Mouse (Mus musculus): ENCODE data around the gene Fpr-rs7.

Fpr-rs7 gene

GRCm38 (mm10) chr17:20114126-20114525, at the start of gene Fpr-rs7:
Gene Fpr-rs7 (minus strand): TSS chr17:20114226.
- no peak for DNase-seq (ENCODE audit: low spot score)

DNA sequence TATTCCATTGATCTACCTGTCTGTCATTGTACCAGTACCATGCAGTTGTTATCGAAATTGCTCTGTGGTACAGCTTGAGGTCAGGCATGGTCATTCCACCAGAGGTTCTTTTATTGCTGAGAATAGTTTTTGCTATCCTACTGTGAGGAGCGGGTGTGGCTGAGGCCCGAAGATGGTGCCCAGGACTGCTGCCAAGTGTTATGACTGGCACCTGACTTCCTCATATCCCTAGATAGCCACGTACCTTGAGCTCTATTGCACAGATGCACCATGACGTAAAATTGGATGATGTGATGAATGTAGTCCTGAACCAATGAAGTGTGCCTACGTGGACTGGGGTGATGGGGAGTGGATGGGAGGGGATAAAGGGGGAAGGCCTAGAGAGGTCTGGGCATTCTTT, 39.9 kb downstream of the Fpr-rs7 start:
- DNase-seq (ENCODE audit: low spot score): no peak

GRCm38 (mm10) chr17:20071656-20072396, 42.2 kb downstream of the Fpr-rs7 start:
- DNase-seq (ENCODE audit: low spot score): no peak
